Mouse (Mus musculus): Measurements from ENCODE around the gene Zc3h10.

DNA sequence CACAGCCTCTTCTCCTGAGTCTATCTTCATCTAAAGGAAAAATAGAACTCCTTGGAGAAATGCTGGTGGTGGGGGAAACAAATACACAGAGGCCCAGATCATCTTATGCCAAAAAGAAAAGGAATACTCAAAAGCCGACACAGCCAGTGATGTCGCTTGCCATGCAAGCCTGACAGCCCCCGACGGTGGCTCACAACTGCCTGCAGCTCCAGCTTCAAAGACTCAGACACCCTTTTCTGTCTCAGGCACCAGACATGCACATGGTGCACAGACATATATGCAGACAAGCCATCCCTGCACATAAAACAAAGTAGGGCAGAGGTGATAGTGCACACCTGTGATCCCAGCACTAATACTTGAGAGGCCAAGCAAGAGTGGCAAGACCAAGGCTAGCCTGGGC, 32.2 kb upstream of the Zc3h10 start:
- TF ChIP-seq CTCF (IDR thresholded peaks at IDR 0.05; ENCODE audit: extremely low read depth, insufficient read depth, insufficient read length, insufficient replicate concordance) = no peak
- no peak for TF ChIP-seq POLR2A (IDR thresholded peaks at IDR 0.05; ENCODE audit: low read depth, low read length)
